Mouse (Mus musculus) neural tube, embryonic 12.5 days (tissue): ENCODE data around the gene Selenot. TPM values are rescaled to one million over a fixed set of nuclear protein-coding genes. Genes with fewer than 3 reads are reported as not detected.
"Not testable (repeated sequence)": the region's sequence is repeated elsewhere in the genome, so short reads cannot be mapped to it uniquely, and the experiment has no call there.

ENCODE experiments used
- ATAC-seq: fragments of 200-750 bp; cut with Nextera tagmentation; 2 replicates; pipeline ENCODE4 v1.8.0; 2017; ENCODE audit warnings: low read depth, mild to moderate bottlenecking, moderate TSS enrichment, moderate library complexity; ENCODE audit not compliant: low FRiP score
- H3K27ac ChIP-seq: fragments of 300-500 bp; sonication (generic); 2 replicates; pipeline ENCODE4 v1.5.1; 2016
- H3K27me3 ChIP-seq: fragments of 300-500 bp; sonication (generic); replicated peaks from 2 replicates; pipeline ENCODE4 v1.6.1; 2016; ENCODE audit warnings: mild to moderate bottlenecking
- H3K36me3 ChIP-seq: fragments of 300-500 bp; sonication (generic); 2 replicates; pipeline ENCODE4 v1.6.1; 2016; ENCODE audit warnings: mild to moderate bottlenecking
- H3K4me1 ChIP-seq: fragments of 300-500 bp; sonication (generic); 2 replicates; pipeline ENCODE4 v1.6.1; 2016
- H3K4me2 ChIP-seq: fragments of 300-500 bp; sonication (generic); replicated peaks from 2 replicates; pipeline ENCODE4 v1.6.1; 2016; ENCODE audit warnings: mild to moderate bottlenecking
- H3K4me3 ChIP-seq: fragments of 300-500 bp; sonication (generic); 2 replicates; pipeline ENCODE4 v1.5.1; 2016
- H3K9ac ChIP-seq: fragments of 300-500 bp; sonication (generic); 2 replicates; pipeline ENCODE4 v1.6.1; 2016; ENCODE audit warnings: mild to moderate bottlenecking
- H3K9me3 ChIP-seq: fragments of 300-500 bp; sonication (generic); 2 replicates; pipeline ENCODE4 v1.6.1; 2016; ENCODE audit warnings: mild to moderate bottlenecking
- WGBS: fragments of 180-500 bp; shearing (Covaris S2); methylation state at CpG from one replicate; pipeline ENCODE4 v1.1.7; 2016; 5-methylcytosine and 5-hydroxymethylcytosine counted together
- polyA plus RNA-seq: library from polyadenylated mRNA; unstranded; fragments of >200 nt; fragmentation: Nextera tagmentation; extraction: Ambion mirVana; gene quantifications from 2 replicates; pipeline ENCODE4 v1.2.1, GENCODE M21; 2016

Gene Selenot
- polyA plus RNA-seq, 1 experiment from 2014 or later: 23.2 TPM

GRCm38 (mm10) chr3:58582788-58583426 is 6.5 kb downstream of the Selenot start:
- H3K9ac ChIP-seq: no peak overlapping the region
- H3K27ac ChIP-seq: no peak overlapping the region
- no peak for ATAC-seq
- 95% methylated on average over 5 of the region's 5 CpGs for WGBS
- peaks cover 21% of the 10 kb centered on the region for H3K36me3 ChIP-seq
- H3K4me1 ChIP-seq: peaks cover 10% of the 10 kb centered on the region; the same call in 1 of the 2 replicates
- H3K27me3 ChIP-seq: no peaks in the 10 kb centered on the region
- no peak overlapping the region for H3K4me3 ChIP-seq
- no peak overlapping the region for H3K4me2 ChIP-seq
- no peaks in the 10 kb centered on the region for H3K9me3 ChIP-seq

DNA sequence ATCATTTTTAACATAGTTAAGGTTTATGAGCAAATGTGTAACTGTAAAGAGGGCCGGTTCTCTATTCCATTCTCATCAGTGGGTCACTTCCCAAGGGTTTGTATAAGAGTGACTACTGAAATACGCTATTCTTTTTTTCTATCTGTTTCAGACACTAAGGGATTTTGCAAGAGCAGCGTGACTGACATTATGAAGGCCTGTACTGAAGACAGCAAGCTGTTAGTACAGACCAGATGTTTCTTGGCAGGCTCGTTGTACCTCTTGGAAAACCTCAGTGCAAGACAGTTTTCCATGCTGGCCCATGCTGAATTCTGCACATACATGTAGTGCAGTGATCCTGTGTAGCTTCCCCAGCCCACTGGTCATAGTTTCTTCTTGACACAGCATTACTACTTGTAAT is 14.1 kb downstream of the Selenot start:
- H3K9me3 ChIP-seq, H3K9ac ChIP-seq, H3K27ac ChIP-seq, H3K4me1 ChIP-seq, H3K27me3 ChIP-seq, ATAC-seq, H3K4me3 ChIP-seq, H3K4me2 ChIP-seq: not testable (repeated sequence)
- peaks cover 34% of the 10 kb centered on the region for H3K36me3 ChIP-seq
- WGBS: 93% methylated on average over 4 of the region's 4 CpGs

DNA sequence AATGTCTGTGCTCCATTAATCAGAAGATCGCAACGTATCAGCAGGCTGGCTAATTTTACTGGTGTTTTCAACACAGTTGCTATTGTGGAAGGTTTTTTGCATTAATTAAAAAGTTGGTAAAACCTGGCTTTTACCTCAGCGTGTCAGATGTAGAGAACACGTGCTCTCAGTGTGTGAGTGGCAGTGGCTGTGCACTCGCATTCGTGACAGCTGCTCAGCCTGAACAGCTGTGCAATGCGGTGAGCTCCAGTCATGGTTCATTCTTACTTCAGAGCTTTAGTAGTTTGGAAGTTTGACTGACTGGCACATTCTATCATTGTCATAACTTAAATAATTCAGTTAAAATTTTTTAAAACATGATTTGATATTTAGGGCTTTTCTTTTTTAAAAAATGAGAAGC is 16.2 kb downstream of the Selenot start:
- H3K36me3 ChIP-seq: peaks cover 18% of the 10 kb centered on the region
- not testable (repeated sequence) for H3K27me3 ChIP-seq, ATAC-seq, H3K9ac ChIP-seq, H3K27ac ChIP-seq, H3K9me3 ChIP-seq, H3K4me3 ChIP-seq, H3K4me2 ChIP-seq, H3K4me1 ChIP-seq
- 81% methylated on average over 7 of the region's 7 CpGs for WGBS

- peaks cover 21% of the 10 kb centered on the region for H3K36me3 ChIP-seq
- WGBS: 42% methylated on average over 5 of the region's 5 CpGs
Measured at GRCm38 (mm10) chr3:58593623-58594022, 17.2 kb downstream of the Selenot start.

DNA sequence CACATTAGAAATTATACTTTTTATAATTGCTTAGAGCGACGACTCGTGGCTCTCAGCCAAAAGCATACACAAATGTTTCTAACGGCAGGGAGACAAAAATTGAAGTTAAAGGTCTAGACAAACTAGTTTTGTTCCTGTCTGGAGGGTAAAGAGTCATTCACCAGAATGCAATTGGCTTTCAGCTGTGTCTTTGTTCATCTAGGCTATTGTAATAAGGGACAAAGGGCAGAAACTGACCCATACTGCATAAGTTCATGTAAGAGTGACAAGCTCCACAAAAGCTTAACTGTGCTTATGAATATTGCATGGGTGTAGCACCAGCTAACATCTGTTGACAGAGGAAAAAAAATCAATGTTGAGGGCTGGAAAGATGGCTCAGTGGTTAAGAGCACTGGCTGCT is 32.1 kb downstream of the Selenot start:
- Histone ChIP-seq H3K27me3 (no peaks in the 10 kb centered on the region), H3K4me2 (no peak overlapping the region), H3K36me3 (no peaks in the 10 kb centered on the region), H3K4me1 (no peaks in the 10 kb centered on the region), H3K4me3 (no peak overlapping the region), H3K9ac (no peak overlapping the region), H3K9me3 (peaks cover 3% of the 10 kb centered on the region; the same call in 1 of the 2 replicates), H3K27ac (no peak overlapping the region)
- no peak for ATAC-seq
- 35% methylated on average over 4 of the region's 4 CpGs for WGBS

More at GRCm38 (mm10) chr3:58593623-58594022, 17.2 kb downstream of the Selenot start:
- peak; percentile 62; the same call in 1 of the 2 replicates for ATAC-seq
- no peak overlapping the region for H3K4me2 ChIP-seq
- H3K27me3 ChIP-seq: no peaks in the 10 kb centered on the region
- no peaks in the 10 kb centered on the region for H3K9me3 ChIP-seq
- H3K27ac ChIP-seq: no peak overlapping the region
- H3K9ac ChIP-seq: no peak overlapping the region
- H3K4me1 ChIP-seq: no peaks in the 10 kb centered on the region
- no peak overlapping the region for H3K4me3 ChIP-seq

DNA sequence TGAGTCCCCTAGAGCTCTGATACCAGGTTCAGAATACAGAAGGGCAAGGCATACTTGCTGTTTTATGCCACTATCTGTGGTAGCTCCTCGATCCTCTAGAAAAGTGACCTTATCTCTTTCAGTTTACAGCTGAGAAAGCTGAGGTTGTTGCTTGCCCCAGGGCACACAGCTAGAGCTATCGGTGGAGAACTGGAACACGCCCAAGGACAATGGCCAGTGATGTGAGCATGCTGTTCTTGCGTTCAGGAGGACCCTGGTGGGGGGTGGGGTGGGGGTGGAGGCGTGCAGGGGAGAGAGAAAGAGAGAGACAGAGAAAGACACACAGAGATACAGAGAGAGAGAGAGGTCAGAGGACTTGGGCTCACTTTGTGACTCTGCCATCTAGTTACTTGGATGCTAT is 33.5 kb downstream of the Selenot start:
- H3K27ac ChIP-seq: no peak overlapping the region
- no peak overlapping the region for H3K4me3 ChIP-seq
- H3K9ac ChIP-seq: no peak overlapping the region
- H3K36me3 ChIP-seq: no peaks in the 10 kb centered on the region
- WGBS: 79% methylated on average over 5 of the region's 5 CpGs
- no peak overlapping the region for H3K4me2 ChIP-seq
- peaks cover 3% of the 10 kb centered on the region; the same call in 1 of the 2 replicates for H3K9me3 ChIP-seq
- H3K4me1 ChIP-seq: no peaks in the 10 kb centered on the region
- no peaks in the 10 kb centered on the region for H3K27me3 ChIP-seq
- no peak for ATAC-seq

DNA sequence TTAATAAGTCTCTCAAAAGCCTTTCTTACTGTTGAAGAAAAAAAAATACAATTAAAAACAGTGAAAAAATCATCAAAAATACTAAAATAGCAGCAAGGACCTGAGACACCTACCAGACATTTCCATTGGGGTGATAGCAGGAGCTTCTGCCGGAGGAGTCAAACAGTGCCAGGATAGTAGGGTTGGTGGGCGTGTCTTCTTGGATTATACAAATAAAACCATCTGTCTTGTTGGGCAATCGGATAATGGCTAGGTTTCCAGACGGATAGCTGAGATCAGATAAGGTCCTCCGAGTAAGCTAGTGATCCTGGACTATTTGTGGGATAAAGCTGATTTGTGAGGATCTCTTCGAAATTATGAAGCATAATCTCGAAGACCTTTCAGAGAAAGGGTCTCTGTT is 44.6 kb downstream of the Selenot start:
- no peaks in the 10 kb centered on the region for H3K27me3 ChIP-seq
- H3K4me2 ChIP-seq: no peak overlapping the region
- no peak overlapping the region for H3K27ac ChIP-seq
- WGBS: 80% methylated on average over 7 of the region's 7 CpGs
- no peaks in the 10 kb centered on the region for H3K4me1 ChIP-seq
- H3K4me3 ChIP-seq: no peak overlapping the region
- H3K36me3 ChIP-seq: no peaks in the 10 kb centered on the region
- no peak for ATAC-seq
- H3K9me3 ChIP-seq: no peaks in the 10 kb centered on the region
- H3K9ac ChIP-seq: no peak overlapping the region

- WGBS: 71% methylated on average over 3 of the region's 3 CpGs
Measured at GRCm38 (mm10) chr3:58622665-58623394, 46.4 kb downstream of the Selenot start.

GRCm38 (mm10) chr3:58624981-58625380 is 48.5 kb downstream of the Selenot start:
- H3K27ac ChIP-seq: no peak overlapping the region
- WGBS: 93% methylated on average over 4 of the region's 4 CpGs
- no peaks in the 10 kb centered on the region for H3K36me3 ChIP-seq
- H3K9me3 ChIP-seq: no peaks in the 10 kb centered on the region
- ATAC-seq: no peak
- H3K4me3 ChIP-seq: no peak overlapping the region
- H3K4me2 ChIP-seq: no peak overlapping the region
- no peaks in the 10 kb centered on the region for H3K4me1 ChIP-seq
- H3K9ac ChIP-seq: no peak overlapping the region
- no peaks in the 10 kb centered on the region for H3K27me3 ChIP-seq

More at GRCm38 (mm10) chr3:58622665-58623394, 46.4 kb downstream of the Selenot start:
- H3K4me2 ChIP-seq: no peak overlapping the region
- no peak overlapping the region for H3K9ac ChIP-seq
- no peaks in the 10 kb centered on the region for H3K4me1 ChIP-seq
- H3K4me3 ChIP-seq: no peak overlapping the region
- H3K27me3 ChIP-seq: no peaks in the 10 kb centered on the region
- H3K27ac ChIP-seq: no peak overlapping the region
- no peaks in the 10 kb centered on the region for H3K9me3 ChIP-seq
- H3K36me3 ChIP-seq: no peaks in the 10 kb centered on the region
- no peak for ATAC-seq

DNA sequence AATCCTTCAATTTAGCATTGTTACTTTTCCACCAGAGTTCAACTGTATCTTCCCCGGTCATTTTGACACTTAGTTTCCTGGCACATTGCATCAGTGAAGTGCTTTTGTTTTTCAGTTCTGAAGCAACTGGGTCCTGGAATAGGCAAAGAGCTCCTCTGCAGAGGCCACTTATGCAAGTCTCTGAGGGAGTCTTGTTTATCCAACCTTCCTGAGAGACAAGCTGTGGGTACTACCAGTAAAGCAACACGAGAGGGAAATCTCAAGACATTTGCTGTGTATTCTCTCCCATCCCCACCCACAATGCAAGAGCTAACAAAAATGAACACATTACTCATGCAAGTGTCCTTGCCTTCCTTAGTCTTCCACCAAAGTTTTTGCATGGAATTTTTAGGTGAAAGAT is 55.3 kb downstream of the Selenot start:
- no peak for ATAC-seq
- Histone ChIP-seq H3K9me3 (no peaks in the 10 kb centered on the region), H3K36me3 (no peaks in the 10 kb centered on the region), H3K9ac (no peak overlapping the region), H3K4me1 (peaks cover 6% of the 10 kb centered on the region; the same call in 1 of the 2 replicates), H3K4me2 (no peak overlapping the region), H3K27me3 (no peaks in the 10 kb centered on the region), H3K27ac (no peak overlapping the region), H3K4me3 (no peak overlapping the region)
- WGBS: 86% methylated on average over 2 of the region's 2 CpGs

GRCm38 (mm10) chr3:58636406-58637295 is 60.2 kb downstream of the Selenot start, which contains the start of gene Erich6:
Gene Erich6, minus strand, starts transcription at chr3:58637207.
- Histone ChIP-seq H3K36me3 (no peaks in the 10 kb centered on the region), H3K4me3 (peak within 1 kb of the TSS; percentile 44), H3K27ac (no peak within 1 kb of the TSS), H3K4me2 (peak within 1 kb of the TSS; percentile 87), H3K9ac (peak within 1 kb of the TSS; percentile 51), H3K27me3 (no peaks in the 10 kb centered on the region), H3K4me1 (peaks cover 10% of the 10 kb centered on the region), H3K9me3 (no peaks in the 10 kb centered on the region)
- peak; percentile 85 for ATAC-seq
- under 1% methylated on average over 34 of the region's 34 CpGs for WGBS
